Mouse (Mus musculus) MEL (cell line): Measurements from ENCODE around the gene Als2.

Experiments used
- CTCF ChIP-seq, 3 experiments: IDR thresholded peaks in 2 of 3; conservative IDR thresholded peaks in 1 of 3; 2 replicates each; pipeline ENCODE4 v1.5.1; 2011 to 2012; ENCODE audit warnings: low read length in 3 of 3, low read depth in 2 of 3, mild to moderate bottlenecking in 2 of 3, improper control_type of control experiment in 1 of 3, inconsistent platforms in 1 of 3, mixed read lengths in 1 of 3, moderate library complexity in 1 of 3; ENCODE audit not compliant: control insufficient read depth in 1 of 3, insufficient read depth in 1 of 3, poor library complexity in 1 of 3, severe bottlenecking in 1 of 3
- ELF1 ChIP-seq: IDR thresholded peaks from 2 replicates; pipeline ENCODE4 v1.6.1; 2014; ENCODE audit warnings: low read depth, mild to moderate bottlenecking, inconsistent platforms, low read length, improper control_type of control experiment, moderate library complexity
- EP300 ChIP-seq, 2 experiments: IDR thresholded peaks; 2 replicates each; pipeline ENCODE4 v1.6.1; 2011; ENCODE audit warnings: improper control_type of control experiment in 2 of 2, low read length in 2 of 2, low read depth in 1 of 2, mild to moderate bottlenecking in 1 of 2
- GATA1 ChIP-seq: IDR thresholded peaks from 2 replicates; pipeline ENCODE4 v1.6.1; 2011; ENCODE audit warnings: low read depth, low read length, improper control_type of control experiment
- MXI1 ChIP-seq: IDR thresholded peaks from 2 replicates; pipeline ENCODE4 v1.6.1; 2011; ENCODE audit warnings: mild to moderate bottlenecking, low read depth, low read length, improper control_type of control experiment

- TF ChIP-seq GATA1 (no peak), MXI1 (no peak), CTCF (IDR thresholded peaks at IDR 0.05 in 2 of 3, conservative IDR thresholded peaks at IDR 0.05 in 1 of 3; ENCODE audit: control insufficient read depth in 1 of 3, insufficient read depth in 1 of 3, low read depth in 2 of 3, low read length in 3 of 3, poor library complexity in 1 of 3, severe bottlenecking in 1 of 3) (no peak), EP300 (IDR thresholded peaks at IDR 0.05; ENCODE audit: low read depth in 1 of 2, low read length in 2 of 2) (no peak), ELF1 (no peak)
Observed at GRCm38 (mm10) chr1:59204489-59204888, 32.5 kb downstream of the Als2 start.
